Mouse (Mus musculus) thymus, postnatal 36 days (tissue): Measurements from ENCODE around the gene Polr1a.
A peak's percentile ranks its signal among the peaks of the same experiment; 100 is the strongest.
"Not testable (repeated sequence)": the region's sequence is repeated elsewhere in the genome, so short reads cannot be mapped to it uniquely, and the experiment has no call there.

ENCODE experiments used
- DNase-seq, 2 experiments: peaks; one replicate each; pipeline ENCODE4 v3.0.0; 2022; ENCODE audit warnings: mixed read lengths in 2 of 2

Polr1a gene

DNA sequence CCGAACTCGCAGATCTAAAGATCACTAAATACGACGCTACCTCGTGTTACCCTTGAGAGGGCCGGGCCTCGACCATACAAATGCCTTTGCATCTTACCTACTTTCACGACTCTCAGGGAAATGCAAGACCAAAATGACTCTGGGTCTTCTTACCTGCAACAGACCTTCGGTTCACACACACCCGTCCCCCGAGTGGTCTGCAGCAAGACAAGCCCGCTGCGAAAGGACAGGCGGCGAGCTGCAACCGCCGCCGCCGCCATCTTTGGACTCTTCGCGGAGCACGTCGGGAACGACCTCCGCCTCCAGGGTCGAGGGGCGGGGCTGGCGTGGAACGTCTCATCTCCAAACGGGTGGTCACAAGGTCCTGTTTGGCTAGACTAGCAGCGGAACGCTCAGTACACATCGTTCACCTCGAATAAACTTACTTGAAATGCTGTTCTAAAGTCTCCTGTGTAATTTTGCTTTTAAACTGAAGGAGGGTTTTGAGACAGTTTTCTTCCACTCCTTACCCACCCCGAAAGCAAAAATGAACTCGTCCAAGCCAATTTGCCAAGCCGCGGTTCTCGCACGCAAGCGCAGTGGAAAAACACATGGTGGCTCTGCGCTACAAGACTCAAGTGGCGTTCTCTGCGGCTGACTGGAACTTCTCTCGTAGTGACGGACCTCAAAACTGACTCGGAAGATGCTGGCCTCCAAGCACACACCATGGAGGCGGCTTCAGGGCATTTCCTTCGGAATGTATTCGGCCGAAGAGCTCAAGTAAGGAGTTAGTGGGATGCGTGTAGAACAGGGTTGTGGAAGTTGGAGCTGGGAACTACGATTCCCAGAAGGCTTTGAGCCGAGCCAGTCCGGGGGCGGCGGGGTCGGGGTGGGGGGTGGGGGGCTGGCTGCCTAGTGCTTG, at the start of gene Polr1a, which contains the start of gene Ptcd3:
Polr1a (plus strand) TSS at position 573 of the 901 bp plus-strand sequence.
Ptcd3 (minus strand) TSS at position 270 of the 901 bp plus-strand sequence.
- peak; percentile 88 to 89 for DNase-seq

DNA sequence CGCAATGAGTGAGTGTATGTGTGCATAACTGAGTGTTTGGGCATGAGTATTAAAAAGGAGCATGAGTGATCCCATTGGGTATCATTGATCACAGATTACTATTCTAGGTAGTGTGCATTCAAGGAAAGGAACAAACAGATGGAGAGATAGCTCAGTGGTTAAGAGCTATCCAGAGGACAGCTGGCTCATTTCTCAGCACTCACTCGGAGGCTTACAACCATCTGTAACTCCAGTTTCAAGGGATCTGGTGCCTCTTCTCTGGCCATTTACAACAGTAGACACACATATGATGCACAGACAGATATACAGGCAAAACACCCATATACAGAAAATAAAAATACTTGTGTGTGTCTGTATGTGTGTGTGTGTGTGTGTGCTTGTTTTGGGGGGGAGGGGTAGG, 41.1 kb upstream of the Polr1a start:
- no peak for DNase-seq

DNA sequence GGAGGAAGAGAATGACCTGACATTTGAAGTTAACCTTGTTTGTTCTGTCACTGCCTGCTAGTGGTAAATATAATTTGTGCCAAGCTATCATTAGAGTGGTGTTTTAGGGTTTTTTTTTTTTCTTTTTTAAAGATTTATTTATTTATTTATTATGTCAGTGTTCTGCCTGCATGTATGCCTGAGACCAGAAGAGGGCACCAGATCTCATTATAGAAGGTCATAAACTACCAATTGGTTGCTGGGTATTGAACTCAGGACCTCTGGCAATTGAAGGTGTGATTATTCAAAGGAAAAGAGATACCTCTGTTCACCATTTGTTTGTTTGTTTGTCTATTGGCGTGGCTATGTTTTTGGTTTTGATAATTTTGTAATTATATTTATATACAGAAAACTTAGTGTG, 40.0 kb upstream of the Polr1a start:
- DNase-seq = no peak

DNA sequence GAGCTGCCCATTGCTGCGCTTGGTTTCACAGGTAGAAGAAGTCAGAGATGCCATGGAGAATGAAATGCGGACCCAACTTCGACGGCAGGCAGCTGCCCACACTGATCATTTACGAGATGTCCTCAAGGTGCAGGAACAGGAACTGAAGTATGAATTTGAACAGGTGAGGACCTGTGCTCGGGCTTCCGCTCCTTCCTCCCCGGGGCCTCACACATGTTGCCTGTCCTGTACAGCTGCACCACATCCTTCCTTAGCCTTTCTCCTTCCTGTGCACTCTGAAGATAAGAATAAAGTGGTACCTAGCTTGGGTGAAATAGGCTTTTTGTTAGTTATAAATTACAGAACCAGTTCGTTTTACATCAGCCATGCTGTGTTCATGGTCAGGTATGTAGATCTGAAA, 37.5 kb upstream of the Polr1a start:
- peak; percentile 10 to 49 for DNase-seq

DNA sequence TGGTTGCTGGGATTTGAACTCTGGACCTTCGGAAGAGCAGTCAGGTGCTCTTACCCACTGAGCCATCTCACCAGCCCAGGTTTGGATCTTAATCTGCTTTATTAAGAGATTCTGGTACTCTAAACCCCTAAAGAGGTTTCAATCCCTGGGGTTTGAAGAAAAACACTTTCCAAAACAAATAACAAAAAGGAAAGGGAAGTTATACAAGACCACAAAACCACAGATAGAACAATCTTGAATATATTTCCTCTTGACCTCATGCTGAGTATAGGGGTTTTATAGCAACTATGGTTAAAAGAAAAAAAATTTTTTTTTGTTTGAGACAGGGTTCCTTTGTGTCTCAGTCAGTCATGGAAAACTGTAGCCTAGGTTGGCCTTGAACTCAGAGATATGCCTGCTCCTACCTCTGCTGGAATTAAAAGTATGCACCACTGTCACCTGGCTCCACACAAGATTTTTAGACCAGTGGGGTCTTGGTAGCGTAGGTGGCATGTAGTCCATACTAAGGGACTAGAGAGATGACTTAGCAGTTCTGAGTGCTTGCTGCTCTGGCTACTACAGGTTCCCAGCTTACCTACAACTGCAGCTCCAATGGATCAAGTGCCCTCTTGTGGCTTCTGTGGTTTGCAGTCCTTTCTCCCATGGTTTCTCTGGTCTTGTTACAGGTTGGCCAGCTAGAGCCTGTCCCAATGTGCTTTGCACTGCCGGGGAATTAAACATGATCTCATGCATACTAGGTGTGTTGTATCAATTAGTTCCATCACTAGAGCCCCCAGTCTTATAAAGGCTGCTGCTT, 30.7 kb upstream of the Polr1a start:
- DNase-seq = no peak

DNA sequence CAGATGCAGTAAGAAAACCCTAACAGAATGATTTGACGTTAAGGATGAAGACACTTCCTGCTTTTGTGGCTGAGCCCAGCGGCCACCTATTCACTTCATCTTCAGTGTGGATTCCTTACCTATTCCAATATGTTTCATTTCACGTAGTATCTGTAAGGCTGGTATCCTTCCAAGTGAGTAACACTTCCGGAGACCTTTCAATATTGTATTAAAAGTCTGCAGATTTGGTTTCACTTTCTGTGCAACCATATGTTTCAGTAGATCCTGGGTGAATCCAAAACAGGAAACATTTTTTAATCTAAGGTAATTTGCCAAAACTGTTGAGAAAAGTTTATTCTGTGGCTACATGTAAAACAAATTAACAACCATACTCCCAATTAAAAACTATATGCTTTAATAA, 15.6 kb upstream of the Polr1a start:
- no peak for DNase-seq

DNA sequence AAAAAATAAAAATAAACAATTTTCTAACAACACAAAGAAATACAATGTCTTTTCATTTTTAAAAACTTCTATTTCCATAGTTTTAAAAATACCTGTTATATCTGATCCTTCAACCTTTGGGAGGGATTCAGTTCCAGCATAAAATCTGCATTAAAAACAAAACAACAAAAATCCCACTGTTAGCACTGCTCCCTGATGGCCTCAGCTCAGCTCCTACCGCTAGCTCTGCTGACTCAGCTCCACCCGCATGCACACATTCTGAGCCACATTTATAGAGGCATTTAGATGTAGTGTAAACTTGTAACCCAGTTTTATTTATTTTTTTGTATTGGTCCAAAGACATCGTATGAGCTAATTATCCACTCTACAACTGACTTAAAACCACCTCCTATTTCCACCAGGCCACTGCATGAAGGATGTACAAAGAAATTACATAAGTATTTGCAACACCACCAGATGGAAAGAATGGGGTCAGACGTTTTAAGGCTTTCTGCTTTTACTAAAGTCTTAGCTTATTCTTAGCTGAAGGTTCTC, 1.1 kb upstream of the Polr1a start:
- no peak for DNase-seq

DNA sequence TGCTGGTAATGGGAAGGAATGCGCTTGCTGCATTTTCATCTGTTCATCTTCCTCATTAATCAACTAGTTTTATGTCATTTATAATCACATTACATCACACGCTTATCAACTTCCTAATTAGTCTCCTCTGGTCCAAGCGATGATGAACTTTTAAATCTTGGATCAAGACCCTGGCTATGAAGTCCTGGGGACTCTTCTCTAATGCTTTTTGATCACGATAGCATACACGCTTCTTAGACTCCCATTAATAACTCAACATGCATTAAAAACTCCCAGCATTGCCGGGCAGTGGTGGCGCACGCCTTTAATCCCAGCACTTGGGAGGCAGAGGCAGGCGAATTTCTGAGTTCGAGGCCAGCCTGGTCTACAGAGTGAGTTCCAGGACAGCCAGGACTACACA, 531 bp downstream of the Polr1a start:
- no peak for DNase-seq

DNA sequence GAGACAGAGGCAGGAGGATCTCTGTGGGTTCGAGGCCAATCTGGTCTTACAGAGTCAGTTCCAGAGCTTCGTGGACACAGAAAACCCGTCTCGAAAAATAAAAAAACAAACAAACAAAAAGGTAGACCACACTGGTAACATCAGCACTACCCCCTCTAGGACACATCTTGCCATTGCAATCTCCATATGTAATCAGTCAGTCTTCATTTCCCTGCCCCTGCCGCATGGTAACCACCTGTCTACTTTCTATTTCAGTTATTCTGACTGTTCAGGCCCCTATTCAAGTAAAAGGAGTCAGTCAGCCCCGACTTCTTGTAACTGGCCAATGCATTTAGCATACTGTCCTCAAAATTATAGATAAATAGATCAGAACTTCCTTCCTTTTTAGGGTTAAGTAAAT, 987 bp downstream of the Polr1a start:
- DNase-seq = no peak

DNA sequence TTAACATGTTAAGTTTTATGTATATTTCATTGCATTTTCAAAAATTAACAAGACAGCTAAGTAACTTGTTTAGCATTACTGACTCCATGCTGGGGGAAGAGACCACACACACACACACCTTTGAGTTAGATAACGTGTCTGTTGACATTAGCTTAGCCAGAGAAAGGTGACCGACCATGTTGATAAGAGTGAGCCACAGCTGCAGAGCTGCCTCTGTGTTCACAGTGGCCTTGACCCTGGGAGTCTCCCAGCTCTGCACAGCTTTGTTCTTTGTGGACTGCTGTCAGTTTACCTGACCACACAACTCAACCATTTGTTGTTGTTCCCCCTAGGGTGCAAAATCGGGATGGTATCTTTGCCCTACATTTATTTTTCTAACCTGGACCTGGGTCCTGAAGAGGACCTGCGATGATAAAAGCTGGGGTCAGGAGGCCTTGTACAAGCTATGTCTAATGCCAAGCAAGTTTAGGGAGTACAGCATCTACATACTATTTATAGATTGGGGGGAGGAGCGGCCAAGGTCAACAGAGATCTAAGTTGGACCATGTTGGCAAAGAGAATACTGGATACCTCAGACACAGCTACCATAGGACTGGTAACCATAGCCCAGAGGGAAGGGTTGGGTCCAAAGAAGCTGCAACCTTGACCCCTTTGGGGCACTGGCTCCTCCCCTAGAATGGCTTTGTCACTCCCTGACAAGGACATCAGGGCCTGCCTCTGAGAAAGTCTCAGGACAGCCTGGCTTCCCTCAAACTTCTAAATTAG, 3.0 kb downstream of the Polr1a start:
- no peak for DNase-seq

DNA sequence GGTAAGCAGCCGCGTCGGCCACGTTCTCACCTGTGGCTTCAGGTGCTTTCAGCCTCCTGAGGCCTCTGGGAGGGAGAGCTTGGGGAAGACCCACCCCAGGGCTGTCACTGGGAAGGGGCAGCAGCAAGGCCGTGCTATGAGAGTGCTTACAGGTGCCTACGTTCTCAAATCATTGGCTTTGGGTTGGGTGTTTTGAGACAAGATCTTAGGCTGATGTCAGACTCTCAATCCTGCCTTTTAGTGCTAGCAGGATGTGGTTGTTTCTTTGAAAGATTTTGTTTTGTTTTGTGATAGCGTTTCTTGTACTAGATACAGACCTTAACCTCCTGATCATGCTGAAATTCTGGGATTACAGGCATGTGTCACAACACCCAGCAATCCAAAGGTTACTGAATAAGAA, 11.9 kb downstream of the Polr1a start:
- peak in 1 of 2 experiments; percentile 11 for DNase-seq

DNA sequence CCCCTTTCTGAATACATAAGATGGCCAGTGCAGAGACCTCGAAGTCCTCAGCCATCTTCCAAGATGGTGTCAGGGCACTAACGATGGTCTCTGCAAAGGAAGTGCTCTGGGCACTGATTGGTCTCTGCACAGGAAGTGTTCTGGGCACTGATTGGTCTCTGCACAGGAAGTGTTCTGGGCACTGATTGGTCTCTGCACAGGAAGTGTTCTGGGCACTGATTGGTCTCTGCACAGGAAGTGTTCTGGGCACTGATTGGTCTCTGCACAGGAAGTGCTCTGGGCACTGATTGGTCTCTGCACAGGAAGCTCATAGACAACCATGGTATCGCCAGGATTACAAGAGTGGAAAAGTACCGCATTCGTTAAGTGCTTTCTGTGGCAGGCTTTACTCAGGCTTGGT, 16.4 kb downstream of the Polr1a start:
- DNase-seq = not testable (repeated sequence)

DNA sequence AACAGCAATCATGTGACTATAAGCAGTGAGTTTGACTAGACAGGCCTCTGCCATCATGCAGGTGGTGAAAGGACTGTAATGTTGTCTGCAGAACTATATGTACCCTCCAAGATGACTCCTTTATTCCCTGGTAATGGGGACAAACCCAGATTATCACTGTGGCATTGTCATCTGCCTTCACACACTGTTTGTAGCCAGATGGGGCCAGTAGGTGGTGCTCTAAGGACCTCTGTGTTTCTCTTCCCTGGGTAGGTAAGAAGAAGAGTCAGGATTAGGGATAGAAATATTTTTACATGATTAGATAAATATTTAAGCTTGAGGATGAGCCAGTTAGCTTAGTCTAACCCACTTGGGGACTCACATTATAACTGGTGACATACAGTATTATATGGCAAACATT, 19.1 kb downstream of the Polr1a start:
- peak; percentile 26 for DNase-seq

DNA sequence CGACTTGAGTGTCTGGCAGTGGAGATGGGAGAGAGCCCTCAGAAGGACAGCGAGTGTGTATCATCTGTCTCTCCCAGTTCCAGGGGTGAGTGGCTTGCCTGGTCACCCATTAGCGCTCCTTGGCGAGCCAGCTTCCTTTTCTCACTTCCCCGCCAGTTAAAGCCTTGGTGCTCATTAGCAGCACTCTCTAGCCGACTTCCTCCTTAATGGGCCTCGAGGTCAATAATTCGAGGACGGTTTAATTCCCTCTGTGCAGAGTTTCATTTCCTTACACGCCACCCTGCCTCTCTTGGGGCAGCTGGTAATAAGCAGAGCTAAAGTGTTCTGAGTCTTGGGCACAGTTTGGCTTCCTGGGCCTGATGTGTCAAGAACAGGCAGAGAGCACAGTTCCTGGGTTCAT, 21.2 kb downstream of the Polr1a start:
- no peak for DNase-seq

DNA sequence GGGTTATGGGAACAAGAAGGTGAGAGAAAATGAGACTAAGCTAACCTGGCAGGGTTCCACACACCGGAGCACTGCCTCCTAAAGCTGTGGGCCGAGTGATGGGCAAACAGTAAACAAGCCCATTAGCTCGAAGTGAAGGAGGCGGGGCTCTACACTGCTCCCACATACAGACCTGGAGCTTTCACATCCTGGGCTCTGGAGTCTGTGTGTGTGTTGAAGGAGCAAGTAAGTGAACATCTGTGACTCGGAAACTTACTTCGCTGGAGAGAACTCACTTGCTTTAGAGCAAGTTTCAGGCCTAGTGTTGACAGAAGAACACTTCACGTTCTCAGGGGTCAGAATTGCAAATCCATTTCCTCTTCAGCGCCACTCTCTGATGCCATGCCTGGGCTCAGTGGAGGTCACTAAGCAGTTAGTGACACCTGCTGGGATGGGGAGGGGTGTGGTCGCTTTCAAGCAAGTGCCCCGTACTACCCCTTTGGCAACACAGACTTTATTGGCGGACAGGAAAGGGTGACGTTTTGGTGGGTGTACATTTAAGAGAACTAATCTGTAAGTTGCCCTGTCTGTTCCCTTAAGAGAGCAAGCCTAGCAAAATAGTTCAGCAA, 22.1 kb downstream of the Polr1a start:
- no peak for DNase-seq

DNA sequence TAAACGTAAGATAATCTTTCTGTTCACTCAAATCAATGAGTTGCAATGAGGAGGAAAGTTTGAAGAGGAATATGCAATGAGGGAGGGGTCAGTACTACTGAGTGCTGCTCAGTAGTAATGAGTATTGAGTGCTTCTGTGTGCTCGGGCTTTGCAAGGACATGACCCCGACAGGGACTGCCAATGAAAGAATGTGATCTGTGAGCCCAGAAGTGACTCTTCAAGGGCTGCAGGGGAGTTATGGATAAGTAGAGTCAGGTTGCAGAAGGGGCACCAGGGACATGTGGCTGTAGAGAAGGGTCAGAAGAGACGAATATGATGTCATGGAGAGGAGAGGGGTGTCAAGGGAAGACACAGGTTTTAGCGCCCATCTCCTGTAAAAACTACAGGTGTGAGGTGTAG, 23.5 kb downstream of the Polr1a start:
- no peak for DNase-seq

DNA sequence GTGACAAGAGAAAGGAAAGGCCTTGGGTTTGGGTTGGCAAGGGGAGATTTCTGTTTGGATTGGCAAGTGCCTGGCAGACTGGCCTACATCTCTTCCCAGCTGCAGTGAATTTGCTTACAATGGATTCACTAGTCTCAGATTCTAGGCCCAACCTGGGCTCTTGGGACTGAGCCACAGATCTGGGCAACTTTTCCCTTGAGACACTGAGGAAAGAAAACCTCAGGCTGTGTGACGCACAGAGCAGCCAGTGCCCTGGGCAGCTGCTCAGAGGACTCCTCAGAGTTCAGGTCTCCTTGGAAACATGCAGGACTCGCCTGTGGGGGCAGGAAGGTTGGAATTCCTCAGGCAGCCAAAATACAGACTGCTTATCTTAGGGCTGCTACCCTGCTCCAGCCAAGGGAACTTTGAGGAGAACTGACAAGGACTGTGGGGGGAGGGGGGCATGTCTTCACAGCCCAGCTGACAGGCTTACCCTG, 25.3 kb downstream of the Polr1a start:
- no peak for DNase-seq

DNA sequence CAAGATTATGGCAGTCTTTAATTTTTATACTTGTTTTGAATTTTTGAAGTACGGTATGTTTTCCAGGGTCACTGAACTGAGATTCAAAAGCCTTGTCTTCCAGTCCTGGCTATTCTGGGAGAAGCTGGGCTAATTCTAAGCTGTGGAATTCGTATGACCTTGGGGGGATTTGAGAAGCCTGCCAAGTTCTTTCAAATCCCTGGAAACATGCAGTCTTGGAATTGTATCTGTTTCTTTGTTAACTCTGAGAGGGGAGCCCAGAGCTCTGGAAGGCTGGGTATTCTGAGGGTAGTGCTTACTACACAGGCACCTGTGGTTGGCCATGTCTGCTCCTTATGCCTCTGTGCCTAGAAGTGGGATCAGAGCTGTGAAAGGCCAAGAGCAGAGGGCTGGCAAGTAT, 26.9 kb downstream of the Polr1a start:
- DNase-seq = no peak

DNA sequence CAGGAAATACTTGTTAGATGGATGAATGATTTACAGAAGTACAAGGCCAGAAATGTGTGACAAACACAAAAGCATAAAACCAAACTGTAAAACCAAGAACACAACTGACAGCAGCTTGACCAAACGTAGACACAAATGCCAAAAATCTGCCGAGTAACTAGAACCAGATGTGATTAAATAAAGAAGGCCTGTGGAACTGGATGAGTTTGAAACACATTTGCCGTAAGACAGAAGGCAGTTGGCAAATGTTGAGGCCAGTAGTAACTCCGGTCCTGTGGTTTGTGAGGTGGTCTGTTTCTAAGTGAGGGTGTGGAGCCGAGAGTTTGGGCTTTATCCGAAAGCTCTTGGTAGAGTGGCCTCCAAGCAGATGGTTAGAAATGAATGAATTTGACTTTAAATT, 32.1 kb downstream of the Polr1a start:
- DNase-seq = no peak

DNA sequence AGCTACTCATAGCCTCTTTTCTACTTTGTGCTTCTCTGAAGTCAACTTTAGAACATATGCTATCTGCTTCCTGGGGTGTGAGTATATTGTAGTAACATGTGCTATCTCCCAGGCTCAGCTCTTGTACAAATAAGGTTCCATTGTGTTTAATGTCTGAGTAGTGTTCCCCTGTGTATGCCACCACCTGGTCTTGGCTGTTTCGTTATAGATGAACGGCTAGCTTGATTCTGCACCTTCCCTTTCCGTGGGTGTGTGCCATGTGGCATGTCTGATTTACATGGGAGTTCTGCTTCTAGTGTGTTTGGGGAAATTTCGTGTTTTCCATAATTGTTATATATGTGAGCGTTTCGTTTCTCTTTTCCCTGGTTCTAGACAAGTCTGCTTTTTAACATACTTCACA, 36.2 kb downstream of the Polr1a start:
- no peak for DNase-seq

DNA sequence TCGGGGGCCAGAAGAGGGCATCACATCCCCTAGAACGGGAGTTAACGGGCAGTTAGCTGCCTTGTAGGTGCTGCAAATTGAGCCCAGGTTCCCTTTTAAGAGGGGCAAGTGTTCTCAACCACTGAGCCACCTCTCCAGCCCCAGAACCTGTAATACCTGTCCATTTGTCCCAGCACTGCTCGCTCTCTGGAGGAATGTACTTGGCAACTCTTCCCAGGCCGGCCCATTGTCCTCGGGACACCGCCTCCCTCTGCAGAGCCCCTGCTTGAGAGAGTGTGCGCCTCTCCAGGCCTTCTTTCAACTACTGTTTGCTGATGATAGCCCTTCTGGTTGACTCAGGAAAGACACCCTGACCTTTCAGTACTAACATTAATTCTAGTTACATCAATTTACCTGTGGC, 37.3 kb downstream of the Polr1a start:
- no peak for DNase-seq

DNA sequence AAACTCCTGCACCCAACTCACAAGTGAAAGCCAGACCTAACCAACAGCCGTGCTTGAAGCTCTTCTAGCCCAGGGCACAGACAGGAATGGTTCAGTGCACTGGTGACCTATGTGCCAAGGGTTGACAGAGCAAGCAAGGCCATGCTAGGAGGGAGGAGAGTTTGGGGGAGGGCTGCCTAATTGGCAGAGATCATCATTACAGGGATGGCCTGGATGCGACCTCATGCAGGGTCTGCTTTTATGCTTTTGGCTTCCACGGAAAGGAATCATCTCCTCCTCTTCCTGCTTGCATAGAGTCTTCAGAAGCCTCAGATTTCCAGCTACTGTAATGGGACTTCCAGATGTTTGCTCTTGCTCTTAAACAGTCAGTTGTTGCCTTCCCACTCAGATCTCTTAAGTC, 40.9 kb downstream of the Polr1a start:
- no peak for DNase-seq
